In genomic region chr15:78447121-78447520, GRCm38 (mm10) we compare ENCODE assay signal across 10 mouse cellular contexts. TPM values are rescaled to one million over a fixed set of nuclear protein-coding genes. Genes with fewer than 3 reads are reported as not detected.
DNase-seq lines count a peak whose midpoint lies in the region; ATAC-seq lines count a peak whose summit lies in the region.
"Had no signal": no experiment of that assay in that cellular context is flagged by ENCODE, and none has a peak within 500 bp of the region (broad histone marks: within the 10 kb centered on the region; RNA-seq: fewer than 3 reads in every experiment).

No protein-coding gene starts in this region.

- no peaks in the 10 kb centered on the region for H3K36me3 ChIP-seq in hindbrain, embryonic 10.5 days
- no peaks in the 10 kb centered on the region for H3K36me3 ChIP-seq in hindbrain, embryonic 11.5 days (ENCODE audit: control insufficient read depth, insufficient read depth, low read length)
- no peaks in the 10 kb centered on the region for H3K36me3 ChIP-seq in midbrain, embryonic 12.5 days
- no peaks in the 10 kb centered on the region for H3K36me3 ChIP-seq in midbrain, embryonic 14.5 days (ENCODE audit: control insufficient read depth, insufficient read depth, low read length)
- H3K36me3 ChIP-seq: G1E had no signal

- no peak overlapping the region for H3K9ac ChIP-seq in hindbrain, embryonic 11.5 days (ENCODE audit: low read depth, low read length)
- 0 out of 2 replicates have a peak overlapping the region, but pooled peaks have one; percentile 2 for H3K9ac ChIP-seq in midbrain, embryonic 12.5 days (replicated peaks)
- H3K9ac ChIP-seq in midbrain, embryonic 14.5 days (replicated peaks; ENCODE audit: low read length): no peak overlapping the region

- 57% methylated on average over 7 of the region's 7 CpGs for WGBS in hindbrain, embryonic 10.5 days
- 51% methylated on average over 7 of the region's 7 CpGs for WGBS in hindbrain, embryonic 11.5 days
- WGBS in midbrain, embryonic 12.5 days: 31% methylated on average over 7 of the region's 7 CpGs
- 24% methylated on average over 7 of the region's 7 CpGs for WGBS in midbrain, embryonic 14.5 days

- DNase-seq in adrenal gland, adult 2 months: peak; percentile 72
- no peak for DNase-seq in adrenal gland, adult 8-10 months
- DNase-seq in hindbrain, embryonic 10.5 days (ENCODE audit: low spot score): no peak
- DNase-seq in hindbrain, embryonic 11.5 days (ENCODE audit: low spot score): no peak
- DNase-seq in midbrain, embryonic 14.5 days: no peak
- DNase-seq in embryo, embryonic 10.5 days (ENCODE audit: low spot score): no peak
- no peak for DNase-seq in right cerebral cortex, adult 2 months (ENCODE audit: low spot score in 2 of 2)

- no peak overlapping the region for H3K4me2 ChIP-seq in hindbrain, embryonic 11.5 days (replicated peaks; ENCODE audit: low read depth, low read length)
- H3K4me2 ChIP-seq in midbrain, embryonic 12.5 days (replicated peaks): no peak overlapping the region
- no peak overlapping the region for H3K4me2 ChIP-seq in midbrain, embryonic 14.5 days (ENCODE audit: low read length)

- no peaks in the 10 kb centered on the region for H3K27me3 ChIP-seq in hindbrain, embryonic 10.5 days (ENCODE audit: insufficient read depth, poor library complexity, severe bottlenecking)
- H3K27me3 ChIP-seq in hindbrain, embryonic 11.5 days (ENCODE audit: control insufficient read depth, insufficient read depth, low read length): no peaks in the 10 kb centered on the region
- H3K27me3 ChIP-seq in midbrain, embryonic 12.5 days: no peaks in the 10 kb centered on the region
- no peaks in the 10 kb centered on the region for H3K27me3 ChIP-seq in midbrain, embryonic 14.5 days (ENCODE audit: control insufficient read depth, insufficient read depth, low read length)

- no peaks in the 10 kb centered on the region for H3K9me3 ChIP-seq in hindbrain, embryonic 10.5 days
- H3K9me3 ChIP-seq in hindbrain, embryonic 11.5 days (ENCODE audit: control insufficient read depth, low read length): no peaks in the 10 kb centered on the region
- no peaks in the 10 kb centered on the region for H3K9me3 ChIP-seq in midbrain, embryonic 12.5 days
- no peaks in the 10 kb centered on the region for H3K9me3 ChIP-seq in midbrain, embryonic 14.5 days (ENCODE audit: control insufficient read depth, low read length)
- H3K9me3 ChIP-seq: G1E had no signal

- H3K4me1 ChIP-seq in hindbrain, embryonic 10.5 days (replicated peaks): peaks cover 46% of the 10 kb centered on the region
- no peaks in the 10 kb centered on the region for H3K4me1 ChIP-seq in hindbrain, embryonic 11.5 days (replicated peaks; ENCODE audit: control insufficient read depth, insufficient read depth, low read length)
- H3K4me1 ChIP-seq in midbrain, embryonic 12.5 days: peaks cover 13% of the 10 kb centered on the region; the same call in 1 of the 2 replicates
- H3K4me1 ChIP-seq in midbrain, embryonic 14.5 days (ENCODE audit: control insufficient read depth, insufficient read depth, low read length): peaks cover 9% of the 10 kb centered on the region; the same call in 1 of the 2 replicates

- H3K27ac ChIP-seq in hindbrain, embryonic 10.5 days: peak overlapping the region; percentile 42
- H3K27ac ChIP-seq in hindbrain, embryonic 11.5 days (ENCODE audit: low read depth, low read length): no peak overlapping the region
- H3K27ac ChIP-seq in midbrain, embryonic 12.5 days (replicated peaks): no peak overlapping the region
- H3K27ac ChIP-seq in midbrain, embryonic 14.5 days (replicated peaks; ENCODE audit: low read depth, low read length): no peak overlapping the region

- ATAC-seq in hindbrain, embryonic 11.5 days (ENCODE audit: low FRiP score): no peak
- no peak for ATAC-seq in midbrain, embryonic 12.5 days (ENCODE audit: low FRiP score, low read depth)
- no peak for ATAC-seq in midbrain, embryonic 14.5 days (ENCODE audit: low FRiP score, low TSS enrichment)

- no peak overlapping the region for H3K4me3 ChIP-seq in hindbrain, embryonic 10.5 days
- no peak overlapping the region for H3K4me3 ChIP-seq in hindbrain, embryonic 11.5 days (ENCODE audit: low read depth, low read length)
- H3K4me3 ChIP-seq in midbrain, embryonic 12.5 days: no peak overlapping the region
- no peak overlapping the region for H3K4me3 ChIP-seq in midbrain, embryonic 14.5 days (replicated peaks; ENCODE audit: low read depth, low read length)

RNA-seq across cellular contexts. Expression of gene Kctd17, which starts 18.8 kb away (rescaled TPM):
- 100 to 1,000 TPM in 1 of 2 experiments, 10 to 100 TPM in 1; 81.6 to 102 TPM for total RNA-seq in adrenal gland, adult 2 months (2021)
- 344 and 374 TPM in 2 replicates for polyA plus RNA-seq in adrenal gland, adult 2 months (2012; rRNA removed)
- total RNA-seq in adrenal gland, adult 8-10 months (2022): 100 to 1,000 TPM in 2 of 4 experiments, 10 to 100 TPM in 2; 80.2 to 106 (median 96.4) TPM
- 66.4 and 73.5 TPM in 2 replicates for polyA plus RNA-seq in hindbrain, embryonic 10.5 days (2016; fragmentation: Nextera tagmentation; extraction: Ambion mirVana)
- polyA plus RNA-seq in hindbrain, embryonic 11.5 days (2014; fragmentation: Nextera tagmentation; extraction: Ambion mirVana): 62.7 and 65.8 TPM in 2 replicates
- polyA plus RNA-seq in midbrain, embryonic 12.5 days (2016; fragmentation: Nextera tagmentation; extraction: Ambion mirVana): 76.1 and 84.8 TPM in 2 replicates
- 120 and 154 TPM in 2 replicates for polyA plus RNA-seq in midbrain, embryonic 14.5 days (2014; fragmentation: Nextera tagmentation; extraction: Ambion mirVana)

RNA-seq across cellular contexts. Expression of gene Tmprss6, which starts 21.3 kb away (rescaled TPM):
- total RNA-seq in adrenal gland, adult 2 months (2021): 1 to 10 TPM in 1 of 2 experiments, under 1 TPM in 1; 0.59 to 3.3 TPM
- 3.5 and 4.7 TPM in 2 replicates for polyA plus RNA-seq in adrenal gland, adult 2 months (2012; rRNA removed)
- total RNA-seq in adrenal gland, adult 8-10 months (2022): 1 to 10 TPM; 1.1 to 2.8 (median 2.0) TPM
- polyA plus RNA-seq in hindbrain, embryonic 10.5 days (2016; fragmentation: Nextera tagmentation; extraction: Ambion mirVana): not detected in 2 replicates
- 0.05 and 0.24 TPM in 2 replicates for polyA plus RNA-seq in hindbrain, embryonic 11.5 days (2014; fragmentation: Nextera tagmentation; extraction: Ambion mirVana)
- 0.05 TPM in 1 of 2 replicates, not detected in the other for polyA plus RNA-seq in midbrain, embryonic 12.5 days (2016; fragmentation: Nextera tagmentation; extraction: Ambion mirVana)
- 0.26 and 0.43 TPM in 2 replicates for polyA plus RNA-seq in midbrain, embryonic 14.5 days (2014; fragmentation: Nextera tagmentation; extraction: Ambion mirVana)
- total RNA-seq: monocyte, adult 5-6 weeks had no signal
- polyA plus RNA-seq: G1E had no signal

RNA-seq across cellular contexts. Expression of gene Mpst, which starts 40.9 kb away (rescaled TPM):
- total RNA-seq in adrenal gland, adult 2 months (2021): 10 to 100 TPM; 59.0 to 63.2 TPM
- polyA plus RNA-seq in adrenal gland, adult 2 months (2012; rRNA removed): 342 and 389 TPM in 2 replicates
- 10 to 100 TPM; 47.5 to 53.8 (median 49.3) TPM for total RNA-seq in adrenal gland, adult 8-10 months (2022)
- 1.4 and 1.5 TPM in 2 replicates for polyA plus RNA-seq in hindbrain, embryonic 10.5 days (2016; fragmentation: Nextera tagmentation; extraction: Ambion mirVana)
- 2.6 and 2.7 TPM in 2 replicates for polyA plus RNA-seq in hindbrain, embryonic 11.5 days (2014; fragmentation: Nextera tagmentation; extraction: Ambion mirVana)
- 2.0 and 2.1 TPM in 2 replicates for polyA plus RNA-seq in midbrain, embryonic 12.5 days (2016; fragmentation: Nextera tagmentation; extraction: Ambion mirVana)
- 4.7 and 6.6 TPM in 2 replicates for polyA plus RNA-seq in midbrain, embryonic 14.5 days (2014; fragmentation: Nextera tagmentation; extraction: Ambion mirVana)

RNA-seq across cellular contexts. Expression of gene Tst, which starts 41.4 kb away (rescaled TPM):
- 100 to 1,000 TPM; 218 to 366 TPM for total RNA-seq in adrenal gland, adult 2 months (2021)
- 391 and 410 TPM in 2 replicates for polyA plus RNA-seq in adrenal gland, adult 2 months (2012; rRNA removed)
- 100 to 1,000 TPM; 288 to 361 (median 321) TPM for total RNA-seq in adrenal gland, adult 8-10 months (2022)
- 7.7 and 10.9 TPM in 2 replicates for polyA plus RNA-seq in hindbrain, embryonic 10.5 days (2016; fragmentation: Nextera tagmentation; extraction: Ambion mirVana)
- polyA plus RNA-seq in hindbrain, embryonic 11.5 days (2014; fragmentation: Nextera tagmentation; extraction: Ambion mirVana): 8.5 TPM in 2 replicates
- 4.9 and 5.5 TPM in 2 replicates for polyA plus RNA-seq in midbrain, embryonic 12.5 days (2016; fragmentation: Nextera tagmentation; extraction: Ambion mirVana)
- 11.8 and 15.2 TPM in 2 replicates for polyA plus RNA-seq in midbrain, embryonic 14.5 days (2014; fragmentation: Nextera tagmentation; extraction: Ambion mirVana)

RNA-seq across cellular contexts. Expression of gene Il2rb, which starts 48.0 kb away (rescaled TPM):
- 1 to 10 TPM; 1.3 to 1.5 TPM for total RNA-seq in adrenal gland, adult 2 months (2021)
- 3.8 and 4.9 TPM in 2 replicates for polyA plus RNA-seq in adrenal gland, adult 2 months (2012; rRNA removed)
- total RNA-seq in adrenal gland, adult 8-10 months (2022): 1 to 10 TPM; 1.2 to 2.7 (median 1.9) TPM
- not detected in 2 replicates for polyA plus RNA-seq in hindbrain, embryonic 10.5 days (2016; fragmentation: Nextera tagmentation; extraction: Ambion mirVana)
- polyA plus RNA-seq in hindbrain, embryonic 11.5 days (2014; fragmentation: Nextera tagmentation; extraction: Ambion mirVana): not detected in 2 replicates
- polyA plus RNA-seq in midbrain, embryonic 12.5 days (2016; fragmentation: Nextera tagmentation; extraction: Ambion mirVana): not detected in 2 replicates
- polyA plus RNA-seq in midbrain, embryonic 14.5 days (2014; fragmentation: Nextera tagmentation; extraction: Ambion mirVana): 0.08 and 0.11 TPM in 2 replicates
- polyA plus RNA-seq: G1E had no signal

Comparison
In these comparisons a context has a peak if more than half of its experiments do, and no peak if none do; other contexts are left out.
1. RNA of gene Mpst, which starts 40.9 kb away (polyA plus RNA-seq): 342 to 389 TPM in adrenal gland, adult 2 months; 4.7 to 6.6 TPM in midbrain, embryonic 14.5 days, 2.6 to 2.7 TPM in hindbrain, embryonic 11.5 days, 2.0 to 2.1 TPM in midbrain, embryonic 12.5 days and 1.4 to 1.5 TPM in hindbrain, embryonic 10.5 days; every median in the first group is over 10 times any median in the second.